Mouse (Mus musculus) cerebellum, adult (tissue): ENCODE data around the gene Hivep3.

Experiments
- ATAC-seq: cut with Nextera tagmentation; 2 replicates; pipeline ENCODE4 v1.9.2; 2017; ENCODE audit warnings: mild to moderate bottlenecking, moderate library complexity, mixed read lengths; ENCODE audit not compliant: insufficient number of reproducible peaks, low FRiP score, low TSS enrichment

The Hivep3 gene

DNA sequence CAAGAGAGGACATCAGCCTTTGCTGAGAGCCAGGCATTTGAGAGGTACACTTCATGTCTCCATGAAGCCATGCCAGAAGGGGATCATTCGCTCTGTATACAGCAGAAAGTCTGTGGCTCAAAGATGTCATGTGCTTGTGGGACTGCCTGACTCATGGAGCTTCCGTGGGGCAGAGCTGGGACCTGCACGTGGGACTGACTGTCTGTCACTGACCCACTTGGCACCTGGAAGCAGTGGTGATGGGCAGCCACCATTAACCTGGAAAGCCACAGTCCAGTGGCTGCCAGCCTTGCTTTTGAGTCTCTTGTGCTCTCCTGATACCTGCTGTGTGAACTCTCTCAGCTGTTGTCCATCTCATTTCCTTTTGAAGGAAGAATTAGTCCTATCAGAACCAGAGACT, 256.8 kb downstream of the Hivep3 start:
- no peak for ATAC-seq

DNA sequence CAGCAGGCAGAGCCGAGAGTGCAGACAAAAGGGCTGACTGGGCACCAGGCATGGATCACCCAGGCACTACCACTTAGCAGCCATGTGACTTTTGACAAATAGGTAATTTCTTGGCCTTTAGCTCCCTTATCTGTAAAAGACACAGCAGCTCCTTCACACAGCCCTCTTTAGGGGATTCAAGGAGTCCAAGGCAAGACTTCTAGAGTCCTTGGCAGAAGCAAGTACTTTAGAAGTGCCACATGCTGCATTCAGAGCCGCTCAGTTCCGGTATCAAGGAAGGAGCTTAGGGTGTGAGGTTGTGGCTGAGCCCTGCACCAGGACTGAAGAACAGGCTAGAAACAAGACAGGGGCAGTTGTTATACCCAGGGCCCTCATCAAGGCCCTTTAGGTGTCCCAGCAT, 257.3 kb downstream of the Hivep3 start:
- no peak for ATAC-seq

DNA sequence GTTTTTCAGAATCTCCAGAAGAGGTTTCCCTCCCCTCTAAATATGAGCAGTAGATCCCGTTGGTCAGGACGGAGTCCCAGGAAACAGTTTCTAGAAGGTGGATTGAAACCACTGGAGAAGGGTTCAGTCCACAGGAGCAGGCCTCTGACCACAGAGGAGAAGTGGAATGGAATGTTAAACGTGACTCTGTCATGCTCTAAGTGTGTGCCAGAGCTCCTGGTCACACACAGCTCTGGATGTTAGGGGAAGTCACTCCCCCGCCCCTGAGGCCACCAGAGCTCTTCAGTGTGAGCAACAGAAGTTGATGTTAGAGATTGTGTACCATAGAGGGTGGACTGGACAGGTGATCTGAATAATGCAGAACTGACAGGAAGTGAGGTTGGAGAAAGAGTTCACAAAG, 258.2 kb downstream of the Hivep3 start:
- no peak for ATAC-seq

DNA sequence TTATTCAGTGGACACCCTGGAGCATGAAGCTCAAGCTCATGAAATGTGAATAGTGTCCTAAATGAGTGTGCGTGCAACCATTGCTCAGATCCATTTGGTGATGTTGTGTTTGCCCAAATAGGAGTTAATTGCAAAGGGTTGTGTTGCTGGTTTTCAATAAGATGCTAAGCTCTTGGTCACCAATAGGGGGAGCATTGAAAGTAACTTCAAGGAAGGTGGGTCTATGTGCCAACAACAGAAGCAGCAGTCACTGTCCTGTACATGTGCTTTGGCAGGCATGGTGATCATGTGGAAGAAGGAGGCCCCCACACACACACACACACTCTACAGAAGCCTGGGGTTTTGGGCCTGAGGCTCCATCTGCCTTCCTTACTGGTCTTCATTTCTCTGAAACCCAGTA, 262.8 kb downstream of the Hivep3 start:
- ATAC-seq, result no peak

DNA sequence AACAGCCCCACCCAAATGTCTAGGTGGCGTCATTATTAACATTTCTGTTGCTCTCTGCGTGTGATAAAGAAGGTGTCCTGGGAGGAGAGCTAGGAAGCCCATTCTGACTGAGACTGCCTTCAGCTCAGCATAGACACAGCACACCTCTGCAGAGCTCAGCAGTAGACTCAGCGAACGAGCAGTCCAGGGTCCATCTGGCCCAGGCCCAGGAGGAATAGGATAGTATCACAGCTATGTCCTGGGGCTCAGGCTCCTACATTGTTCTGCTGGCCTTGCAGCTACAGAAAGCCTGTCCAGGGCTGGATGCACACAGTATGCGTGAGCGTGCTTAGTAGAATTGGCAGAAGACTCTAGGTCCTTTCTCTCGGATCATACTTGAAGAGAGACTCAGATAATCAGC, 263.8 kb downstream of the Hivep3 start:
- no peak for ATAC-seq

DNA sequence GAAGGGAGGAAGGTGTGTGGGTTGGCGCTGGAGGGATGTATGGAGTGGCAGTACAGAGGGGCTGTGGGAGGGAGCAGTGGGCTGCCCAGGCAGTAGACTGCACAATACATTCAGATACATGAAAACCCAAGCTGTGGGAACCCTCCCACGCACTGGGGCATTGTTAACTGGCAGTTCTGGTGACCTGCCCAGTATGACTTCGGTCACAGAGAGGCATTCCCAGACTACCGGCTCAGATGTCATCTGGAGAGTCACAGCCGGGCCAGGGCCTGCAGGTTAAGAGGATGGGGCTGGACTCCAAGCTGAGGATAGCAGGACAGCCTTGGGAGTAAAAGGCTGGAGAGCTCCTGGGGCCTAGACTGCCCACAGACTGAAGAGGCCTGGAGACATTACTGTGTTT, 265.3 kb downstream of the Hivep3 start:
- peak; percentile 69 for ATAC-seq

DNA sequence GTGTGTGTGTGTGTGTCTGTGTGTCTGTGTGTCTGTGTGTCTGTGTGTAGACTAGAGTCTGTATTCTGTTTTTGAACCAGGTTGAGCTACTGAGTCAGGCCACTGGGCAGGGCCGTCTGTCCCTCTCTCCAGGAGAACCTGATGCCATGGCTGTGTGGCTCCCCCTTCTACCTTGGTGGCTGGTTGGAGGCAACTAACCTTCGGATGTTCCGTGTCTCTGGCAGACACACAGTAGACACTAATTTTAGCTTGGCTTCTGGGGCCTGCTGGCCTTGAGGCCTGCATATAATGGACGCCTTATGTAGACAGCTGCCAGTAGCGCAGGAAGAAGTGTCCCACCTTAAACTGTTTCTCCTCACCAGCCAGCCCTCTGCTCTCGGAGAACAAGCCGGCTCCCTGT, 267.3 kb downstream of the Hivep3 start:
- ATAC-seq, result no peak

DNA sequence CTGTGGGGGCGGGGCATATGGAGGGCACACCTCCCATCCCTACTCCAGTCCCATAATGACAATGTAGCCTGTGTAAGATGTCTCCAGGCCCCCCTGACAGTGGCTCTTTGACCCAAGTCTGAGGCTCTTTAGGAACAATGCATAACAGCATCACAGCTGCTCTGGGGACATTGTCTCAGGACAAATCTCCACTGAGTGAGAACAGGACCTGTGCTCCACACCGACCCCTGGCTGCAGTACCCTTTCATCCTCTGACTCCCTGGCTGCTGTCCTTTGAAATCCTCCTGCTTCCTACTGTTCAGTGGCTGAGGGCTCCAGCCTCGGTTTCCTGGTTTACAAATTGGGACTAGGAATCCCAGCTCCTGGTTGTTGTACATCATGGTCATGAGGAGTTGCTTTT, 269.4 kb downstream of the Hivep3 start:
- ATAC-seq, result no peak

DNA sequence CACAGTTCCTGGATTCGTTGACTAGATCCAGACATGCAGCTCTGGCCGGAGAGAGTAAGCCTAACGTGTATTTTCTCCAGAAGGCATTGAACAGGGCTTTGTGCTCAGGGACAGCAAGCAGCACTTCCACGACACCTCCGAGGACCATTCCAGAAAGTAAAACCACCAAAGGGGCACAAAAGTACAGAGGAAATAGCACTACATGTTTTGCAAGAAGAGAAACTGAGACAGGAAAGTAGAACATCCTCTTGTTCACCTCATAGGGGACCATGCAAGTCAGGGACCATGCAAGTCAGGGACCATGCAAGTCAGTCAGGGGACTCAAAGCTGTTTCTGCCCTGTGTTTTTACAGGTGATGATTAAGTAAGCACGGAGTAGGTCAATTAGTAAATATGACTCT, 272.5 kb downstream of the Hivep3 start:
- no peak for ATAC-seq

DNA sequence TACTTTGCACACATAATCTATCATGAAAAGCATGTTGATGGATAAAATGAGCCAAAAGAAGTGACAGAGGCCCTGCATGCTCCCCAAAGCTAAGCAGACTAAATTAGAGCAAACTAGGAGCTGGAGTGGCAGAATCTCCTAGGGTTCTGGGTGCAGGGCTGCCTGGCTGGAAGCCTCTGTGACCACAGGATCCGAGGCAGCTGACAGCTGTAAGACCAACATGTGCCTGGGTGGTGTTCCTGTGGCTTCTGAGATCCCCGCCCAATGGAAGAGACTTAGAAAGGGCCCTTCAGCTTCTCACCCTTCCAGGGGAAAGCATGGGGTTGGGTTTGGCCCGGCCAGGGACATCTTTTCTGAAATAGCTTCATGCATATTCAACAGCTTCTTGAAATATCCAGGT, 274.3 kb downstream of the Hivep3 start:
- ATAC-seq, result no peak

DNA sequence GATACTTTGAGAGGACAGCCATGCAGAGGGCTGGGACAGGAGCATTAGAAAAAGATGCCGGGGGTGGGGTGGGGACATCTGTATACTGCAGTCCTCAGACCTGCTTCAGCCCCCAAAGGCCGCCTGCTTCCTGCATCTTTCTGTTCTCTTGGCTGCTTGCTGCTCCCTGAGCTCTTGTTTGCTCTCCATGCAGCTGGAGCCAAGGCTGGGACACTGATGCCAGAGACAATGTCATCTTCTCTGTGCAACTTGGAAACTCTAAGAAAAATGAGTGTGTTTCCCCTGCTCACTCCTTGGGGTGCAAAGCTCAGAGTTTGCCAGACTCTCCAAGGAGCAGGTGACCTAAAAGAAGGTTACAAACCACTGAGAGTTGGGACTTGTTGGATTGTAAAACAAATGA, 275.6 kb downstream of the Hivep3 start:
- ATAC-seq, result no peak

DNA sequence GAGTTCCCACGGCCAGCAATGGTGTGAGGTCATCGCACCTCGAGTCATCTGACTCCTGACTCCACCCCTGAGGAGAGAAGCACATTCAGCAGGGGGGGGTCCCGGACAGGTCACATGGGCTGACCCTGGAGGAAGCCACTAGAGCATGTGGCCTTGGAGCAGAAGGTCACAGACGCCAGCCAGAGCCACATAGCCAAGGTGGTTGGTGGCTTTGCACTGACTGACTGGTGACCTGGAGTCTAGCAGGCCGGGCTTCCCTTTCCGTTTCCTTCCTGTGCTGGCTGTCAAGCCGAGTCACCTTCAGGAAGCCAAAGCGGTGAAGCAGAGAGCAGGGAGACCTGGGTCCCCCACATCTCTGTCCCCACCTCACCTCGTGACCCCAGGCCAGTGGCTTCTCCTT, 278.2 kb downstream of the Hivep3 start:
- ATAC-seq, result no peak

DNA sequence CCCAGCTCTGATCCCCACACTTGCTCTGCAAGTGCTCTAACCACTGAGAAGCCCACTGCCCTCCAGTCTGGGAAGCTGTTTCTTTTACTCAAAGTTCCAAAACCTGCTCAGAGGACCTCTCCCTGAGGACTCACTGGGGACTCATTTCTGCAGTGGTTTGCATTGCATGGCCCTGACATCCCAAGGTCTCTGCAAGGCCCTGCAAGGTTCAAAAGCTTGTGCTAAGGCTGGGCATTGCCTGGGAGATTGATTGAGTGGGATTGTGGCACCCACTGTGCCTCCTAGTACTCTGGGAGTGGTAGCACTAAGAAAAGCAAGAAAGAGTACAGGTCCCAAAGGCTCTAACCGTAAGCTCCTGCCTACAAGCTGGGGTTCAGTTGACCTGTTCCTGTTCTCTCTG, 279.3 kb downstream of the Hivep3 start:
- no peak for ATAC-seq

DNA sequence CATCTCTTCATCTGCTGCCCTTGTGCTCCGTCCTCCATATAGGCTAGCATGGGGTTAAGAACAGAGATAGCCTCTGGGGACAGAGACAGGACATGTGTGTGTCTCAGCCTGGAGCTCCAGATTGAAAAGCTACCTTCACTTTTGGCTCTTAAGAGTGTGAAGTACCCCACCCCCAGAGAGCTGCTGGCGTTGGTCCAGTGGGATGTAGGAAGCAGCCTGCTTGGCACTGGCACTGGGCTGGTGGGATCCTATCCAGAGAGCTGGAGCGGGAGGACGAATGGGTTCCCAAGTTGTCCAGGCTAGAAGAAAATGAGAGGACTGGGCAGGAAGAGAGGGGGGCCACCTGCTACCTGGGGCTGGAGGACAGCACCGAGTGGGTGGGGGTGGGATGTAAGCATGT, 284.8 kb downstream of the Hivep3 start:
- ATAC-seq, result no peak

DNA sequence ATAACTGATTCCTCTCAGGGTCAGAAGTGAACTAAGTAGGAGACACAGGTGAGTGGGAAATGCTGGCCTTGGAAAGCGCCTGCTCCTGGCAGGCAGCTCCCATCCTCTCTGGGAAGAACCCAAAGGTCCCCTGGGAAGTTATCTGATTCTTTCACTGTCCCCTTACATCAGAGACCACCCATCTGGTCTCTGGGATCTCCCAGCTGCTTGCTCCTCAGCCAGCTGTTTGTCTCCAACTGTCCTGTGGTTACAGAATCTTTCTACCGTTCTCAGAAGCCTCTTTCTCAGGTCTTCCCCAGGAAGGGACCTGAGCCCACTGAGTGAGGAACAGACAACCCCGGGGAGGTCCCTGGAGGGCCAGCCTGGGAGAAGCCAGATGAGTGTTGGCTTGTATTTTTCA, 288.8 kb downstream of the Hivep3 start:
- ATAC-seq, result no peak

DNA sequence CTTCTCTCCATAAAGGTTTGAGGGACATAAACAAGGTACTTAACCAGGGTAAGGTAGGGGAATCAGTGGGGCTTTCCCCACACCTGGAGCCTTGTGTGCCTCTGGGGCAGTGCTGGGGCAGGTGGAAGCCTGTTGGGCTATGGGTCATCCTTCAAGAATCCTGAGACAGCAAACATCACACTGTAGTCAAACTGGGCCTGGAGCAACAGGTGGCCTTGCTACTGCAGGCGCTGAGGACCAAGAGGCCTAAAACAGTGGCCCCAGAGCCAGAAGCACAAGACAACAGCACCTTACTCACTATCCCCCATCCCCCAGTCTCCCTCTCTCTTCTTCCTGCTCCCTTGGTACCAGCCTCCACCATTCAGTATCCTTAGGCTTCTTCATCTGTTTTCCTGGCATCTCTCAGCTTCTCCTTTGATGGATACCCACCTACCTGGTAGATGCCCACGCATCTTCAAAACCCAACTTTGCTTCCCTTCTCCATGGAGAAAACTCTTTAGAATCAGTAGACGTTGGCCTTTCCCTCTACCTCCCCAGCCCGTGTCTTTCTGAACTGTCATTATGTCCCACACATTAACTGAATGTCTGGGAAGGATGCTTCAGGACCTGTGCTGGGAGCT, 289.7 kb downstream of the Hivep3 start:
- no peak for ATAC-seq

DNA sequence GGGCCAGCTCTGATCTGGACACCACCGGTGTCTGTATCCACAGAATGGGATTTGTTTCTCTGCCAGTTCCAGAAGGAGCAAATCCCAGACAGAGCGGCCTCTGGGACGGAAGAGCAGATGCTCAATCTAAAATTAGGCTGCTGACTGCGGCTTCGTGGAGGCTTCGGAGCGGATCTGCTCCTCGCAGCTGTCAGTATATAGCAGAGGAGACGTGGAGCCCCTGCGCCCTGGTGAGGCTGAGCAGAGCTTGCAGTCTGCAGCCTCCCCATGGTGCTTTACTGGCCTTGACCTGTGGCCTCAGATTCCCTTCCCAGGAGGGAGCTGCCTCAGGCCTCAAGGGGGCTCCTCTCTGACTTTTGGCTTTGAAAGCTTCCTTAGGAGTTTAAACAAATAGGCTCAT, 290.5 kb downstream of the Hivep3 start:
- 0 out of 2 replicates have a peak, but pooled peaks have one; percentile 23 for ATAC-seq

DNA sequence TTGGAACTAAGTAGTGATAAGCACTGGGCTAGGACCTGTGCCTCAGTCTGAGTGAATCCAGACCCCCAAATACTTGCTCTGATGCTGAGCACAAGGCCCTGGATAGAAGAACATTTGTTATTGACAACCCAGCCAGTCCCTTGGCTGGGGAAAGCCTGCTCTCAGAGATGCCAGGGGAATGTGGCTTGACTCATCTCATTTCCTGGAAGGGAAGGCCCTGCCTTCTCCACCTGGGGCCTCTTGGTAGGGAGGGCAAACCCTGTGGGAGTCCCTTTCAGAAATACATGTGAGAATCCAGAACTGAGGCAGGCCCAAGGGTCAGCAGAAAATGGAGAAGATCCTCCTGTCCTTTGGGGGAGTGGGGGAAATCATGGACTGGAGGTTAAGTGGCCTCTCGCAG, 294.1 kb downstream of the Hivep3 start:
- no peak for ATAC-seq

DNA sequence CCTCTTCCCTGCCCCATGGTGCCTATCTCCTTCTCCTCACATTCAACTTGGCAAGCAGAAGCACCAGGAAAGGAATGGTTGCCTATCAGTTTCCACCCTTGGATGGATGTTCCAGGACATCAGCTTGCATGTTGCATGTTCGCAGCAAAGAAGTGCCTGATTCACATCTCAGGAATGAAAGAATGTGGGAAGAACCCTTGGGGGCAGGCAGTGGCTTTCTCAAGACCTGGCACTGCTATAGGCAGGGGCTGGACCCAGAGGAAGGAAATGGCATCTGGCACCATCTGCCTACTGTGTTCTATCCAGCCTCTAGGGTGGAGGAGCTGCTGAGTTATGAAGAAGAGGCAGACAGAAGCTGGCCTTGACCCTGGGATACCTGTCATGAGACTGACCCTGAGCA, 296.4 kb downstream of the Hivep3 start:
- ATAC-seq, result no peak

DNA sequence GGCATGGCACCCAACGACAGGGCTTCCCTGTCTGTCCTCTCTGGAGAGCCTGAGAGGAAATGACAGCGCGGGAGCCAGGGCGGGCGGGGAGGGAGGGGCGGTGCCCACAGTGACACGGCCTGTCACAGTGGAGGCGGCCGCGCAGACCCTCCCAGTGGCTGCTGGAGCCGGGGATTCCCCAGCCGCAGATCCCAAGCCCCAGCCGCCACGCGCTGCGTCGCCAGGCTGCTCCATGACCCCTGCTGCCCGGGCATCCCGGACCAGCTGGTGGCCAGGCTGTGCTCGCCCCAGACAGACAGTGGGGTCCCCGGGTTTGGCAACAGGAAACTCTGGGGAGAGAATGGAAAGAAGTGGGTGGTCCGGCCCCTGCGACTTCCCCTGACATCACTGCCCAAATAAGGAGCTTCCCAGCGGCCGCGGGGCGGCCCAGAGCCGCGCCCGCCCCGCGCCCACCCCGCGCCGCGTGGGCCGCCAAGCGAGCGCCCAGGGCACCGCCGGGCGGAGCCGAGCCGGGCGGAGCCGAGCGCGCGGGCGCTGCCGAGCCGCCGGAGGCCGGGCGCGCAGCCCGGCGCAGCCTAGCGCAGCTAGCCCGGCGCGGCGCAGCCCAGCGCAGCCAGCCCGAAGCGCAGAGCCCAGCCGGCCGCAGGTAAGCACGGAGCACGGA, 298.9 kb downstream of the Hivep3 start:
- peak; percentile 59; the same call in 1 of the 2 replicates for ATAC-seq

DNA sequence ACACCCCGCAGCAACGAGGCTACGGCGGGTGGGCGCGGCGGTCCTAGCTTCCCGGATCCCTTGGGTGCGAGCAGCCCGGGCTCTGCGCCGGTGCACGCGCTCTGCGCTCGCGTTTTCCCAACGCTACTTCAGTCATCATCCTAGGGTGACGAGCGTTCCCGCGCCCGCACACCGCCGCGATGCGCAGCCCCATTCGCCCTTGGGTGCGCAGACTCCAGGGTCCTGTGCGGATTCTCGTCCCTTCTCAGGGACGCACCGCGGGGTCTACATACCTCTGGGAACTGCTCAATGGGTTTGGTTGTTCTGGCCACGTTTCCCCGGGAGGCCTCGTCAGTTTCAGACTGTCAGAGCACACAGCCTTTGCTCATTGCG, 299.4 kb downstream of the Hivep3 start:
- ATAC-seq, result no peak

DNA sequence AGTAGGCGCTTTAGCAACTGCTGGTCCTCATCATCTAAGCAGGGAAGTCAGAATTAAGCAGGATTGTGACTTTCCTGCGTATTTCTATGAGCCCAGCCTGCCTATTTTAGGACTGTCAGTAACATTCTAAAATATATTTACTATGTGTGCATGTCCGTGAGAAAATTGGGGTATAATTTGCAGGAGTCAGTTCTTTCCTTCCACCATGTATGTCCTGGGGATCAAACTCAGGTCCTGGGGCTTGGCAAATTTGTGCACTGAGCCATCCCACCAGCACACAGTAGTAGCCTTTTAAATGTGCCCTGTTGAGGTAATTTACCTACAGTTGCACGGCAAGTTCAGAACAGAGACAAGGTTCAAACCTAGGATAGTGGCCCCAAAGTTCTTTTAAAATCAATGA, 302.7 kb downstream of the Hivep3 start:
- no peak for ATAC-seq

DNA sequence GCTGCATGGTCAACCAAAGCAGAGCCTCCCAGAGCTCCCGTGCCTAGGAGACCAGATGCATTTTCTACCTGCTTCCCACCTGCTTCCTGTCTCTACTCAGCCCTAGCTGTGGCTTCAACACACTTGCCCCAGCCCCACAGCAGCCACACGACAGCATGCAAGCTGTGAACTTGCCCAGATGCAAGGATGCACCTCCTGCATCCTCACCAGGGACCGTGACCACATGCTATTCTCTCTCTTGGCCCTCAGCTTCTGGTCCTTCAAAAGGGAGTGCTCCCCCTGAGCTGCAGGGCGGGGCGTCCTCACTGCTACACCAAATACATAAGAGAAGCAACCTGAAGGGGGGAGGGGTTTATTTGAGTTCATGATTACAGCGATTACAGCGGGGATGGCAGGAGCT, 303.4 kb downstream of the Hivep3 start:
- no peak for ATAC-seq
